Mouse (Mus musculus): ENCODE results near the gene Zfp931. TPM values are rescaled to one million over a fixed set of nuclear protein-coding genes. Genes with fewer than 3 reads are reported as not detected.
"Not testable (repeated sequence)": the region's sequence is repeated elsewhere in the genome, so short reads cannot be mapped to it uniquely, and the experiment has no call there.

Gene Zfp931
- 3.4 and 4.4 TPM in 2 replicates for polyA plus RNA-seq (2015; fragmentation: Nextera tagmentation; extraction: Ambion mirVana)

DNA sequence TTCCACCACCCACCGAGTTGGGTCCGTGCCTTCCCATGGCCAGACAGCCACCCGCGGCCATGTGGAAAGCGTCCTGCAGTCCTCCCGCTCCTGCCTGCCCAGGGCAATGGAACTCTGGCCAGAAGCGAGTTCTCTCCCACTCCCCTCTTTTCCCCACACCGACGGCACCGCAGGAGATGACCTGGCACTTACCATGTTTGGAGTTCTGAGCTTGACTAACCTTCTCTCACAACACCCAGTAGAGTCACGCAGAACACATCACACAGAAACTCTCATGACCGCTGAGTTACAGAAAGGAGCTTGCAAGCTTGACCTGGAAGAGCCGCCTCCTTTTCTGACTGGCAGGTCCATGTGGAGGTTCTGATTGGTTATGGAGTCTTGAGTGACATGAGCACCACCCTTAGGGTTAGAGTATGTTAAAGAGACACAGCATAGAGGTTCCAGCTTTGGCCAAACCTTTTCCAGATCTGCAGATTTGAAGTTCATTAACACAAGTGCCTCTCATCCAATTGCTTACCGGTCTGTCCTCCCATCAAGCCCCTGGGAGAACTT is at the start of gene Zfp931:
Gene Zfp931 (minus strand): TSS at position 311 of the 552 bp plus-strand sequence.
- not testable (repeated sequence) for ATAC-seq (ENCODE audit: low read depth); H3K9ac ChIP-seq (ENCODE audit: low read depth, low read length); H3K27ac ChIP-seq (ENCODE audit: low read length); H3K27me3 ChIP-seq (ENCODE audit: control insufficient read depth, insufficient read depth, low read depth, low read length); H3K4me1 ChIP-seq (ENCODE audit: control insufficient read depth, low read depth, low read length); H3K9me3 ChIP-seq (replicated peaks; ENCODE audit: control insufficient read depth, low read length); H3K36me3 ChIP-seq (ENCODE audit: control insufficient read depth, insufficient read depth)
- 0% methylated on average over 2 of the region's 14 CpGs for WGBS (ENCODE audit: insufficient replicate concordance)
- peak within 1 kb of the TSS; percentile 20; the same call in 1 of the 2 replicates for H3K4me2 ChIP-seq (ENCODE audit: low read depth, low read length)
- peak within 1 kb of the TSS; percentile 48 for H3K4me3 ChIP-seq (ENCODE audit: low read depth, low read length)

DNA sequence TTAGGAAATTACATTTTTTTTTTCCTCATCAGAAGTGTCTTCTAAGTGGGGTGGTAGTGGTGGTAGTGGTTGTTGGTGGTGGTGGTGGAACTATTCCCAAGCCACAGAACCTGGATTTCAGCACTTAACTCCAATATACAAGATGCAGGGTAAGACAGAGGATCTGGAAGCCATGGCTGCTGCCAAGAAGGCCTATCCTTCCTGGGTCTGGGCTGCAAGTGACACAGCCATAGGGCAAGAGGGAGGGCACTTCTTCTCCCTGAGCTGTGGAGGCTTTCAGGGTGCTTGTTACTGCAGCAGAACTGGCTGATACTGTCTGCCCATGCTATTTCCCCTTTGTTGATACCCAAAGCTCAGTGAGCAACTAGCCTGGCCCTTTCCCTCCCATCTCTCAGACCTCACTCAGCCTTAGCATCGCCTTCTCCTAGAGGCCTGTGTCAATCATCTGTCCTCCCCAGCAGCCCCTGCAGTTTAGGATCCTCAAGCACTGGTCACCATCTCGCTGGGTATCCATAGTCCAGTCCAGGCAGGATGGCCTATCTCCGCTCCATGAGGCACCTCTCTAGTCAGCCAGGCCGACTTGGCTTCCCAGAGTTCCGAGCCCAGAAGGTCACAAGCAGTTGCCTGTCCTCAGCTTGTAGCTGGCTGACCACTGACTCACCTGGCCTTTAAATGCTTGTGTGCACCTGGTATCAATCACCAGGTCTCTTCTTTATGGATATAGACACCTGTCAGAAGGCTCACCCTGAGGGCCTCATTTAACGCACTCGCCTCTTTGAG is 48.0 kb upstream of the Zfp931 start:
- H3K4me2 ChIP-seq (ENCODE audit: low read depth, low read length) = no peak overlapping the region
- no peaks in the 10 kb centered on the region for H3K9me3 ChIP-seq (replicated peaks; ENCODE audit: control insufficient read depth, low read length)
- no peak overlapping the region for H3K27ac ChIP-seq (ENCODE audit: low read length)
- H3K27me3 ChIP-seq (ENCODE audit: control insufficient read depth, insufficient read depth, low read depth, low read length) = no peaks in the 10 kb centered on the region
- no peaks in the 10 kb centered on the region for H3K36me3 ChIP-seq (ENCODE audit: control insufficient read depth, insufficient read depth)
- H3K4me3 ChIP-seq (ENCODE audit: low read depth, low read length) = no peak overlapping the region
- ATAC-seq (ENCODE audit: low read depth) = no peak
- WGBS (ENCODE audit: insufficient replicate concordance) = 73% methylated on average over 7 of the region's 7 CpGs
- no peak overlapping the region for H3K9ac ChIP-seq (ENCODE audit: low read depth, low read length)
- no peaks in the 10 kb centered on the region for H3K4me1 ChIP-seq (ENCODE audit: control insufficient read depth, low read depth, low read length)

DNA sequence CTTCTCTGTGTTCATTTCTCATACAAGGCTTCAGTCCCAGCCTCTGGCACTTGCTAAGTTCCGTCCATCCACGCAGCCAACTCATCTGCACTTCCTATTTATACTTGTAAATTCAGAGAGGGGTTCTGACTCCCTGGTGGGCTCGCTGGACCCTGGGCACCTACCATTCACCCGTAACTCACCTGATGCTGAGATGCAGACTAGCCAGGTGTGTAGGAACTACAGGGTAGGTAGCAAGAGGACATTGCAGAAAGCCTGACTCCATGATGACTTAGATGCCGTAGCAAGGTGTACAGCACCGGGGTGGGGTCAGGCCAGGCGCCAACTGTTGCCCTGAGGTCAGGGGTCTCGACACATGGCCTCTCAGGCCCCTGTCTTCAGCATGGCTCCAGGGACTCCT is 47.2 kb upstream of the Zfp931 start:
- Histone ChIP-seq H3K4me2 (ENCODE audit: low read depth, low read length) (no peak overlapping the region), H3K27me3 (ENCODE audit: control insufficient read depth, insufficient read depth, low read depth, low read length) (no peaks in the 10 kb centered on the region), H3K9ac (ENCODE audit: low read depth, low read length) (no peak overlapping the region), H3K36me3 (ENCODE audit: control insufficient read depth, insufficient read depth) (no peaks in the 10 kb centered on the region), H3K4me3 (ENCODE audit: low read depth, low read length) (no peak overlapping the region), H3K9me3 (replicated peaks; ENCODE audit: control insufficient read depth, low read length) (no peaks in the 10 kb centered on the region), H3K27ac (ENCODE audit: low read length) (no peak overlapping the region), H3K4me1 (ENCODE audit: control insufficient read depth, low read depth, low read length) (no peaks in the 10 kb centered on the region)
- no peak for ATAC-seq (ENCODE audit: low read depth)
- WGBS (ENCODE audit: insufficient replicate concordance) = 62% methylated on average over 8 of the region's 8 CpGs

DNA sequence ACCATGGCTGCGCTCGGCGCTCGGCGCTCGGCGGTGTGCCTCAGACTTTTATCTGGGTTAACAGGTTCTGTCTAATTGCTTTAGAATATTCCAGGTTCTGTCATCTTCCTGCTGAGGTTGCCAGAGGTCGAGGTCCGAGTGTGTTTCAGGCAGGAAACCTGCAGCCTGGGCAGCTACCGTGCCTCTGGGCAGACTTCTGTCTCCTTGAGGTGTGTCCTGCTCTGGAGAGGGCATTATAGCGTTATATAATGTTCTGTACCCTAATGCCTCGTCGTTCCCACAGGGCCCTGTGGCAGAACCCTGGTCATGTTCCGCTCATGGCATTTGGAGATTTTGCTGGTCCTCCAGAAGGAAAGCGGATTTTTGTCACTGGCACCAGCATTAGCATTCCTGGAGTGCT is 45.2 kb upstream of the Zfp931 start:
- Histone ChIP-seq H3K9ac (ENCODE audit: low read depth, low read length) (no peak overlapping the region), H3K4me1 (ENCODE audit: control insufficient read depth, low read depth, low read length) (no peaks in the 10 kb centered on the region), H3K4me3 (ENCODE audit: low read depth, low read length) (no peak overlapping the region), H3K36me3 (ENCODE audit: control insufficient read depth, insufficient read depth) (no peaks in the 10 kb centered on the region), H3K4me2 (ENCODE audit: low read depth, low read length) (no peak overlapping the region), H3K9me3 (replicated peaks; ENCODE audit: control insufficient read depth, low read length) (no peaks in the 10 kb centered on the region), H3K27ac (ENCODE audit: low read length) (no peak overlapping the region), H3K27me3 (ENCODE audit: control insufficient read depth, insufficient read depth, low read depth, low read length) (peaks cover 11% of the 10 kb centered on the region)
- 54% methylated on average over 15 of the region's 15 CpGs for WGBS (ENCODE audit: insufficient replicate concordance)
- ATAC-seq (ENCODE audit: low read depth) = no peak

DNA sequence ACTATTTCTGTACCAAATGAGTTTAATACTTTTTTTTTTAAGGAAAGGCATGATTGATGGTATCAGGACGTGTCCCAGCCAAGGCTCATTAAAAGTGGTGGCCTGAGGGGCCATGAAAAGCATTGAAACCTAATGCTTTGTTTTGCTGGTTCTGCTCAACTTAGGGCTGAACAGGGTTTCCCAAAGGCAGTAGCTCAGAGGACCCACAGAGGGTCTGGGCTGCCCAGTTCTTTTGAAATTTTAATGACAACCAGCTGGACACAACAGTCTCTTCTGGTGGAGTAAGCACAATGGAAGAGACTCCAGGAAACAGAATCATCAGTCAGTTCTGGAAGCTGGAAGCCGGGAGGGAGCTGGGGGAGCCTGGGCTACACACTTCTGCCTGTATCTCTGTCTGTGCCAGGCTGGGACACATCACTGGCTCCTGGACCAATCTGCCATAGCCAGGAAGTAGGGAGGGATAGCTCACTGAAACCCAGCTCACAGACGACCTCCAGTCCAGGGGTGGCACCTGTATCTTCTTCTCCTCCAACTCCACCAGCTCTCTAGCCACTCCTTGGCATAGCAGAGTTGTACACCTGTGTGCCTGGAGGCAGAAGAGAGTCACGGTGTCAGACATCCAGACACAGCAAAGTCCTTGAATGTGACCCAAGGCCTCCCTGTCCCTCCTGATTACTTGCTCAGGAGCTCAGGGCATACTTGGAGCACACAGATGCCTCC is 43.8 kb upstream of the Zfp931 start:
- peaks cover 15% of the 10 kb centered on the region for H3K27me3 ChIP-seq (ENCODE audit: control insufficient read depth, insufficient read depth, low read depth, low read length)
- H3K27ac ChIP-seq (ENCODE audit: low read length) = no peak overlapping the region
- H3K4me3 ChIP-seq (ENCODE audit: low read depth, low read length) = no peak overlapping the region
- no peak for ATAC-seq (ENCODE audit: low read depth)
- no peaks in the 10 kb centered on the region for H3K36me3 ChIP-seq (ENCODE audit: control insufficient read depth, insufficient read depth)
- H3K9ac ChIP-seq (ENCODE audit: low read depth, low read length) = no peak overlapping the region
- 35% methylated on average over 4 of the region's 4 CpGs for WGBS (ENCODE audit: insufficient replicate concordance)
- no peaks in the 10 kb centered on the region for H3K9me3 ChIP-seq (replicated peaks; ENCODE audit: control insufficient read depth, low read length)
- no peaks in the 10 kb centered on the region for H3K4me1 ChIP-seq (ENCODE audit: control insufficient read depth, low read depth, low read length)
- no peak overlapping the region for H3K4me2 ChIP-seq (ENCODE audit: low read depth, low read length)

DNA sequence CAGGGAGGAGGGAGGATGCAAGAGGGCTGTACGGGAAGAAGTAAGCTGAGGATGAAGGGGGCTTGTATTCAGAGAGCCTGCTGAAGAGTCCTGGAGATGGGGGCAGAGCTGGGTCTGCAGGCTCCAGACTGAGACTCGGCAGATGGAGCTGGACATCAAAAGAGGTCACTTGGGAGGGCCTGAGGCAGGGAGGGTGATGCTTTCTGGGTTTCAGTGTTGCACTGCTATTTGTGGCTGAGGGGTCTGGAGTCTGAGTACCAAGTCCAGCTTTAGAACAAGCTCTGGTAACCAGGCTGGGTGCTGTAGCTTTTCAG is 43.1 kb upstream of the Zfp931 start:
- WGBS (ENCODE audit: insufficient replicate concordance) = 54% methylated on average over 2 of the region's 2 CpGs
- no peak for ATAC-seq (ENCODE audit: low read depth)
- H3K4me3 ChIP-seq (ENCODE audit: low read depth, low read length) = no peak overlapping the region

DNA sequence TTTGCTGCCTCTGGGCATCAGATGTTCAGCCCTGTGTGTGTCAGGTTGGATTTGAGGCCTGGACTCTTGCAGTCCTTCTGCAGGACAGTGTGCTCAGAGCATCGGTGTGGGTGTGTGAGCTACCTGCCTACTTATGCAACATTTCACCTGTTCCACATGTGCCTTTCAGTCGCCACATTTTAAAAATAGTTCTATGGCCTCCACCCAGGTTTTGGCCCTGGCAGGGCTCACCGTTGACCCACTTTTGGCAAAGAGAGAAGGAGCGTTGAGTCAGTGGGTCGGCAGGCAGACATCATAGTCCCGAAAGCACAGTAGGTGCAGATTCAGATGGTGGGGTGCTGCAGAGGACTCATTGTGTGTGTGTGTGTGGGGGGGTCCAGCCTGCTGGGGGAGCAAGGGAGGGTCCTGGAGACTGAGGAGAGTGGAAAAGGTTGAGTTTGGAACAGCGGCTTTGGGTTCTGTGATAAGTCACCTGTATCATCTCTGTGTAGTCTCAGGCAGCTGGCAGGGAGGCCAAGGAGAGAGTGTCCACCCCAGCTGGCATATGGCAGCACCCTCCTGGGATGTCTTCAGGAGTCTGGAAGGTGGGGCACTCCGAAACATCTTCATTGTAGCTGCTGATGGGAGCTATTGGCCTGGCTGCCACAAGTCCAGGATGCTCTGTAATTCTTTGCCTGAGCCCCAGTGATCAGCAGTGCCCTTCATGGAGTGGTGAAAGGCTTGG is 42.5 kb upstream of the Zfp931 start:
- Histone ChIP-seq H3K4me1 (ENCODE audit: control insufficient read depth, low read depth, low read length) (no peaks in the 10 kb centered on the region), H3K27me3 (ENCODE audit: control insufficient read depth, insufficient read depth, low read depth, low read length) (peaks cover 15% of the 10 kb centered on the region), H3K27ac (ENCODE audit: low read length) (no peak overlapping the region), H3K9me3 (replicated peaks; ENCODE audit: control insufficient read depth, low read length) (no peaks in the 10 kb centered on the region), H3K4me3 (ENCODE audit: low read depth, low read length) (no peak overlapping the region), H3K36me3 (ENCODE audit: control insufficient read depth, insufficient read depth) (no peaks in the 10 kb centered on the region), H3K9ac (ENCODE audit: low read depth, low read length) (no peak overlapping the region), H3K4me2 (ENCODE audit: low read depth, low read length) (no peak overlapping the region)
- ATAC-seq (ENCODE audit: low read depth) = no peak
- WGBS (ENCODE audit: insufficient replicate concordance) = 63% methylated on average over 8 of the region's 8 CpGs

More for the DNA sequence above, 43.1 kb upstream of the Zfp931 start:
- Histone ChIP-seq H3K36me3 (ENCODE audit: control insufficient read depth, insufficient read depth) (no peaks in the 10 kb centered on the region), H3K4me2 (ENCODE audit: low read depth, low read length) (no peak overlapping the region), H3K4me1 (ENCODE audit: control insufficient read depth, low read depth, low read length) (no peaks in the 10 kb centered on the region), H3K27me3 (ENCODE audit: control insufficient read depth, insufficient read depth, low read depth, low read length) (peaks cover 15% of the 10 kb centered on the region), H3K9me3 (replicated peaks; ENCODE audit: control insufficient read depth, low read length) (no peaks in the 10 kb centered on the region), H3K27ac (ENCODE audit: low read length) (no peak overlapping the region), H3K9ac (ENCODE audit: low read depth, low read length) (no peak overlapping the region)

DNA sequence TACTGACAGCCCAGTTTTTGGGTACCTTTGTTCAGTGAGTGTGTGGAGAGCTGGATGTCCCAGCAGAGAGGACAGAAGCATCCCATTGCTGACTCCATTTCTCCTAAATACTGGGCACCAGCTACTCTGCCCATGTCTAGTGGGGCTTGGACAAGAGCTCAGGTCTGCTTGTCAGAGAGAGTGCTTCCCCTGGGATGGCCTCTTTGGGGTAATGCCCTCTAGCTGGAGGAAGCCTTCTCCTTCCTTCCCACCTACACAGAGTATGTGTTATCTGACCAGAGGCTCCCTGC is 42.0 kb upstream of the Zfp931 start:
- H3K27me3 ChIP-seq (ENCODE audit: control insufficient read depth, insufficient read depth, low read depth, low read length) = peaks cover 15% of the 10 kb centered on the region
- ATAC-seq (ENCODE audit: low read depth) = no peak
- no peaks in the 10 kb centered on the region for H3K4me1 ChIP-seq (ENCODE audit: control insufficient read depth, low read depth, low read length)
- no peaks in the 10 kb centered on the region for H3K36me3 ChIP-seq (ENCODE audit: control insufficient read depth, insufficient read depth)
- no peak overlapping the region for H3K4me3 ChIP-seq (ENCODE audit: low read depth, low read length)
- no peak overlapping the region for H3K9ac ChIP-seq (ENCODE audit: low read depth, low read length)
- H3K4me2 ChIP-seq (ENCODE audit: low read depth, low read length) = no peak overlapping the region
- no peak overlapping the region for H3K27ac ChIP-seq (ENCODE audit: low read length)
- no peaks in the 10 kb centered on the region for H3K9me3 ChIP-seq (replicated peaks; ENCODE audit: control insufficient read depth, low read length)
